ENCODE assay signal across 23 mouse cellular contexts in the genomic region with DNA sequence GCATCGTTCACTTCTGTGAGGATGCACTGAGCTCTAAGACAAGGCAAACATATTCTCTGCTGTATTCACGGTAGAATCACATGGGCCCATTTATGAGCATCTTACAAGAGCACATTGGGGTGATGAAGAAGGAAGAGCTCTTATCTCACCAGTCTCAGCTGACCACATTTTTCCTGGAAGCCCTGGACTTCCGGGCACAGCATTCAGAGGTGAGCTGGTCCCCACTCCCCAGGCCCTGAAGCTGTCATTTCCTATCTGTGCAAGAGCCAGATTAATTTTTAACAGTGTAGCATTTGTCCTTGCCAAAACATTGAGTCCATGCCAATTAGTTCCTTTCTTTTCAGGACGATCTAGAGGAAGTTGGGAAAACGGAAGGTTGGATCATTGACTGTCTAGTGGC. TPM values are rescaled to one million over a fixed set of nuclear protein-coding genes. Genes with fewer than 3 reads are reported as not detected.
DNase-seq lines count a peak whose midpoint lies in the region; TF ChIP-seq lines count a peak whose summit lies in the region.
"Had no signal": no experiment of that assay in that cellular context is flagged by ENCODE, and none has a peak within 500 bp of the region (broad histone marks: within the 10 kb centered on the region; RNA-seq: fewer than 3 reads in every experiment).

No protein-coding gene starts in this region.

- H3K4me3 ChIP-seq in lung, adult 2 months (replicated peaks; ENCODE audit: extremely low read depth, low read depth, low read length), result no peak overlapping the region
- H3K4me3 ChIP-seq: embryonic facial prominence, embryonic 10.5 days; embryonic facial prominence, embryonic 15.5 days; forebrain, embryonic 12.5 days; heart, adult 2 months; hindbrain, embryonic 10.5 days; hindbrain, embryonic 15.5 days; layer of hippocampus, adult 2 months; left cerebral cortex, adult 2 months; limb, embryonic 12.5 days; stomach, embryonic 15.5 days had no signal

- H3K4me1 ChIP-seq in lung, adult 2 months (ENCODE audit: control insufficient read depth, insufficient read depth, low read length), result no peaks in the 10 kb centered on the region
- H3K4me1 ChIP-seq: embryonic facial prominence, embryonic 10.5 days; embryonic facial prominence, embryonic 15.5 days; forebrain, embryonic 12.5 days; hindbrain, embryonic 10.5 days; hindbrain, embryonic 15.5 days; limb, embryonic 12.5 days; stomach, embryonic 15.5 days had no signal

- TF ChIP-seq CTCF in lung, adult 2 months (IDR thresholded peaks at IDR 0.05; ENCODE audit: insufficient read depth, low read length), result no peak

- TF ChIP-seq POLR2A in lung, adult 2 months (IDR thresholded peaks at IDR 0.05; ENCODE audit: borderline replicate concordance, extremely low read depth, low read depth, low read length), result no peak

- DNase-seq in kidney, adult 11 months, result peak; percentile 37
- no peak for DNase-seq in kidney, adult 18-20 months
- peak; percentile 31 to 47 for DNase-seq in kidney, postnatal 36 days
- DNase-seq in kidney, postnatal 10 days, result no peak
- DNase-seq in lung, postnatal 14 days, result peak; percentile 4
- no peak for DNase-seq in lung, adult 2 months
- no peak for DNase-seq in c-Kit-positive CD71-positive TER-119-positive erythroid progenitor cells, embryonic 14.5 days (ENCODE audit: low spot score)
- DNase-seq: B cell, adult 2 months; cerebellum, adult 8-10 months; cerebellum, postnatal 25 days; forebrain, postnatal 0 days; heart, adult 2 months; heart, postnatal 14 days; right cerebral cortex, postnatal 25 days had no signal

- 56% methylated on average over 5 of the region's 5 CpGs for WGBS in lung, adult 2 months

RNA-seq across cellular contexts. Expression of a gene that starts 30.9 kb away (rescaled TPM):
- polyA plus RNA-seq in lung, adult 2 months (2012; rRNA removed), result 23.5 and 36.3 TPM in 2 replicates

RNA-seq across cellular contexts. Expression of a gene that starts 39.0 kb away (rescaled TPM):
- 21.6 and 23.5 TPM in 2 replicates for polyA plus RNA-seq in lung, adult 2 months (2012; rRNA removed)

Comparison
In these comparisons a context has a peak if more than half of its experiments do, and no peak if none do; other contexts are left out.
1. DNase-seq: peak in kidney, adult 11 months (single experiment), kidney, postnatal 36 days (2 of 2) and lung, postnatal 14 days (single experiment); none in kidney, adult 18-20 months (single experiment), kidney, postnatal 10 days (single experiment), lung, adult 2 months (single experiment) and c-Kit-positive CD71-positive TER-119-positive erythroid progenitor cells, embryonic 14.5 days (single experiment).